Mouse (Mus musculus): ENCODE measurements around the gene Snrpa1.

Snrpa1 gene

DNA sequence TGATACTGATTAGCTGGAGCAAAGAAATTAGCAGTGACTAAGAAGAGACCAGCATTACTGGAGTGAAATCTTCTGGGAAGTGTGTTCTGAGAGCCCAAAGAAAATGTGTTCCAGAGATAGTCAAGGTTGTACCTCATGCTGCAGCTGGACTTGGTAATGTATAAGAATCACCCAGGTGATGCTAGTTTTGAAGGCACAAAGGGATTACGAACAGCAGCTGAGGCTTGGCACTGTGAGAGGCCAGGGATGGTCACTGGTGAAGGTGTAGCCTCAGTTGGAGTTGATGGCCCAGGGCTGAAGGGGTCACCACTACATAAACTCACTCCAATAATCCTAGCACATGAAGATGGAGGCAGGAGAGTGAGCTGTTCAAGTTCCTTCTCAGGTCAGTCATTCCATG, at the start of gene Snrpa1:
Gene Snrpa1, plus strand, starts transcription at position 301 of the 400 bp plus-strand sequence.
- no peak for DNase-seq (ENCODE audit: low read depth, low spot score)
- Histone ChIP-seq H3K27me3 (ENCODE audit: control insufficient read depth, insufficient read depth, low read length, poor library complexity, severe bottlenecking) (no peaks in the 10 kb centered on the region), H3K36me3 (ENCODE audit: control insufficient read depth, insufficient read depth, low read length, poor library complexity, severe bottlenecking) (peaks cover 3% of the 10 kb centered on the region; the same call in 1 of the 2 replicates)

DNA sequence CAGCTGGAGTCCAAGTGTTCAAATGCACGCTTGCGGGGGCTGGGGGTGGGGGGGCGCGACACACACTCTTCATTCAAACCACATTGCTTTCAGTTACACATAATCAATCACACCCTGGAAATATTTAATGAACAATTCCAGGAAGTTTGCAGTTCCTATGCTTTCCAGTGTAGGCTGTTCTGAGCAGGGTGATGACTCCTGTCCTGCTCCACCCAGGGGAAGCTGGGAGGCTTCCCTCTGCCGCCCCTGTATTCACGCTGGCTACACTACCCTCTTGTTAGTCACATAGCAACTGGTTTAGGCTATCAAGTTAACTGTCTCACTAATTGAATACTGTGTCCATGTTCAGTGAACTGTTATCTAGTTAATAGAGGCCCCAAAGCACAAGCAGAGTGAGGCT, 48.3 kb upstream of the Snrpa1 start:
- Histone ChIP-seq H3K36me3 (ENCODE audit: control insufficient read depth, insufficient read depth, low read length, poor library complexity, severe bottlenecking) (no peaks in the 10 kb centered on the region), H3K27me3 (ENCODE audit: control insufficient read depth, insufficient read depth, low read length, poor library complexity, severe bottlenecking) (no peaks in the 10 kb centered on the region)
- DNase-seq (ENCODE audit: low read depth, low spot score) = no peak

DNA sequence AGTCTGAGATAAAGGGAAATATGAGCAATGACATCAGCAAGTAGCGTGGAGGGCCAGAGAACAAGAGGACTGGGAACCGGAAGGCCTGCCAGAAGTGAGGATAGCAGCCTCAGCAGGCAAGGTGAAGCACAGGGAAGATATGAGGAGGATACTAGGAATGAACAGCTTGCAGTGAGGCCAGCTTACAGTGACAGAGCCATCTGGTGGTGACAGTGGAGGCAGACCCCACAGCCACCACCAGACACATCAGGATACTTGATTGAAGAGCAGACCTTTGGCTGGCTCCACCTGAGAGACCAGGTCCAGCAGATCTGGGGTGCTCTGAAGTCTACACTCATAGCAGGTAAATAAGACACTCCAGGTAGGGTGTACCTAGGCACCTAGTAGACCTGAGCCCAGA, 31.1 kb upstream of the Snrpa1 start:
- DNase-seq (ENCODE audit: low read depth, low spot score) = no peak
- Histone ChIP-seq H3K36me3 (ENCODE audit: control insufficient read depth, insufficient read depth, low read length, poor library complexity, severe bottlenecking) (no peaks in the 10 kb centered on the region), H3K27me3 (ENCODE audit: control insufficient read depth, insufficient read depth, low read length, poor library complexity, severe bottlenecking) (no peaks in the 10 kb centered on the region)

DNA sequence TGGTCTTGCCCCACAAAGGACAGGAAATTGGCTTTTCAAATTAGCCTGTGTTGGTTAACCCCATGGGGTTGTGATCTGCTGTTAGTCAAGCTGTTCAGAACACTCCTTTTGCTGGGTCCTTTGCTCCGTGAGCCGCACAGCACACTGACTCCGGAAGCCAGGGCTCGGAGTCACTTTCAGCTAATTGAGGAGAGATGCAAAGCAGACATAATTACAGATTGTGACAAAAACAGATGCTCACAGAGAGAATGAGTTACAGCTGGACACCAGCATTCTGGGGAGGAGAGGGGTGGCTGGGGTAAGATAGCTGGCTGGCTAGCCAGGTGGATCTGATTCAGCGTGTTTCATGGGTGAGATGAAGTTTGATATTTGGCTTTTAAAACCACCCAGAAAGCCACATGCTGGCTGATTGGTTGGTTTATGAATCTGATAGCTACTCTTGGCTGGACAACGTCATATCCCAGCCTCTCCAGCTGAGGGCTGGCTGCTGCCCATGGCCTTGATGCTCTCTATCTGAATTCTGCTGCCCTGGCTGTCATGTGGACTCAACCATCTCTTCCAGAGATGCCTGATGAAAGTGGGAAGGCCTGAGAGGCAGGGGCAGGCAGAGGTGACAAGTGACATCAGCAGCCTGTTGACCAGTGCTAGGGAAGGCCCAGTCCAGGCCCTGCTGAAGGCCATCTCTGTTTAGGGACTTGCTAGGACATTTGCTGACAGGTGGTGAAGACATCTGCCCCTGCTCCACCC, 29.9 kb upstream of the Snrpa1 start:
- DNase-seq (ENCODE audit: low read depth, low spot score) = no peak
- Histone ChIP-seq H3K36me3 (ENCODE audit: control insufficient read depth, insufficient read depth, low read length, poor library complexity, severe bottlenecking) (no peaks in the 10 kb centered on the region), H3K27me3 (ENCODE audit: control insufficient read depth, insufficient read depth, low read length, poor library complexity, severe bottlenecking) (no peaks in the 10 kb centered on the region)

DNA sequence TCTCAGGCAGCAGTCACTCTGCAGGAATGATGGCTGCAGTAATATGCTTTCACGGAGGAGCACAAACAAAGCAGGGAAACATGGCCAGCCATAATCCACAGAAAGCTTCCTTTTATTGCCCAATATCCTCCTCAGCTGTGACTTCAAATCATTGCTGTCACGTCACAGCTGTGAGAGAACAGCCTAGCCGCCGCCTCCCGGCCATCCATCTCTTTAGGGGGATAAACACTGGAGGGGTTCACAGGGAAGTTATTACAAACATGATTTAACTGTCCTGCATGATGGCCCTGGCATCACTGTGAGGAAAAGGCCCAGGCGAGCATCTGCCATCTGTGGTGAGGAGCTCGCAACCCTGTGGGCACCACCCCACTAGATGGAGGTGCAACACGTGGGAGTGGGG, 22.0 kb upstream of the Snrpa1 start:
- H3K27me3 ChIP-seq (ENCODE audit: control insufficient read depth, insufficient read depth, low read length, poor library complexity, severe bottlenecking) = no peaks in the 10 kb centered on the region
- no peak for DNase-seq (ENCODE audit: low read depth, low spot score)

DNA sequence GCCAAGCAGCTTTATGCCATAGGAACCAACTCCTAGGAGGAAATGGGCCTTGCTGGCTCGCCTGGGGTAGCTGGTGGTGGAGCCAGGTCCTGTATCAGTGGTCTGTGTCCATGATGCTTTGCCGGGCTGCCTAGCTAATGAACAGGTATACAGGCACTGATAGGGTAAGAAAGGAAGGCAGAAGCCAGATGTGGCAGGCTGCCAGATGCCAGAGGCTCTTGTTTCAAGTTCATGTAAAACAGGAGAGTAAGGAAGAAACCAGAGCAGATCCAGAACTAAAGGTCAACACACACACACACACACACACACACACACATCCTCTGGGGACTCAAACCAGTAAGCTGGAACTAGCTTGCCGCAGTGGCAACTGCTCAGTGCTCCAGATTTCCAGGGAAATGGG, 20.5 kb upstream of the Snrpa1 start:
- DNase-seq (ENCODE audit: low read depth, low spot score) = no peak
- no peaks in the 10 kb centered on the region for H3K36me3 ChIP-seq (ENCODE audit: control insufficient read depth, insufficient read depth, low read length, poor library complexity, severe bottlenecking)

More for the DNA sequence above, 22.0 kb upstream of the Snrpa1 start:
- no peaks in the 10 kb centered on the region for H3K36me3 ChIP-seq (ENCODE audit: control insufficient read depth, insufficient read depth, low read length, poor library complexity, severe bottlenecking)

DNA sequence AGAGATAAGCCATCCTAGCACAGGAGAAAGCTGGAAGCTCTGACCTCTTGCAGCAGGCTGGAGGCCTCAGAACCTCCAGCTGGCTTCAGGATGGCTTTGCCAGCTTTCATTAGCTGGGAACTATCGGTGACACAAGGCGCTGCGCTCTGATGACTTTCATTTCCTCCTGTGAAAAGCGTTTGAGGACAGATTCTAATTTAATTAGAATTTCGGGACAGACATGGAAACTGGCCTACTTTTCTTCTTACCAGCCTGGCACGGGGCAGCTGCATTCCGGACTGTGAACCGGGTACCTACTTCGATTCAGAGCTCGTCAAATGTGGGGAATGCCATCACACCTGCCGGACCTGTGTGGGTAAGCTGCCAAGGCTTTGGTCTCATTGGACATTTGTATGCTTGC, 20.1 kb upstream of the Snrpa1 start:
- no peaks in the 10 kb centered on the region for H3K27me3 ChIP-seq (ENCODE audit: control insufficient read depth, insufficient read depth, low read length, poor library complexity, severe bottlenecking)
- H3K36me3 ChIP-seq (ENCODE audit: control insufficient read depth, insufficient read depth, low read length, poor library complexity, severe bottlenecking) = no peaks in the 10 kb centered on the region
- no peak for DNase-seq (ENCODE audit: low read depth, low spot score)

More for the DNA sequence above, 20.5 kb upstream of the Snrpa1 start:
- H3K27me3 ChIP-seq (ENCODE audit: control insufficient read depth, insufficient read depth, low read length, poor library complexity, severe bottlenecking) = no peaks in the 10 kb centered on the region

DNA sequence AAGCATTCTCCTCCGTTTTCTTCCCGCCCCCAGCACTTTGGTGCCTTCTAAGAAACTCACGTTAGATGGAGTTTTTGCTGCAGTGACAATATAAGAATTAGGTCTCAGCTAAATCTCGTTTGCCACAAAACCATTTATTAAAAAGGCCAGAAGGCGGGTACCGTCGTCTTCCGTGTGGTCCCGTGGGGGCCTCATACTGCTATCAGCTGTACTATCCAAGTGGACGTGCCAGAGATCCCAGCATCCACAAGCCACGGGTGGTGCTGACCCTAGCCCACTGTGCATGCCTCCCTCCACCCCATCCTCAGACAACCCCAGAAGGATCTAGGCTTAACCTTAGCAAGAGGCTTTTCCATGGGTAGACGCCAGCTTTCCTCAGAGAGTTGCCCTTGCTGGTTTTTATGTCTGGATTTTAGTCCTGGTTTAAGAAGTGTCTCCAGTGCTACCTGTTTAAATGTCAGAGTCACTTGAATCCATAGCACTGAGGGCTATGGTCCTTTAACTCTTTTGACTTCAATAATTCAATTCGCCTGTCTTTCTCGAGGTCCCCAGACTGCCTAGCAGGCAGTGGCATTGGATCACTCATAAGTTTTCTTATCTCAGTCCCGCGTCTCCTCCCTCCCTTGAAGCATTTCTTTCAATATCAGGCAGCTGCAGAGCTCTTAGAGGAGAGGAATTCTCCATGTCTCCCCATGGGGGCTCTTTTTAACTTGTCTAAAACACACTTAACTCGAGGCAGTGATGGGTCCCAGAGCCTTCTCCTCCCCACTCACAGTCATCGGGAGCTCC, 18.6 kb upstream of the Snrpa1 start:
- no peaks in the 10 kb centered on the region for H3K36me3 ChIP-seq (ENCODE audit: control insufficient read depth, insufficient read depth, low read length, poor library complexity, severe bottlenecking)
- H3K27me3 ChIP-seq (ENCODE audit: control insufficient read depth, insufficient read depth, low read length, poor library complexity, severe bottlenecking) = no peaks in the 10 kb centered on the region
- DNase-seq (ENCODE audit: low read depth, low spot score) = no peak

DNA sequence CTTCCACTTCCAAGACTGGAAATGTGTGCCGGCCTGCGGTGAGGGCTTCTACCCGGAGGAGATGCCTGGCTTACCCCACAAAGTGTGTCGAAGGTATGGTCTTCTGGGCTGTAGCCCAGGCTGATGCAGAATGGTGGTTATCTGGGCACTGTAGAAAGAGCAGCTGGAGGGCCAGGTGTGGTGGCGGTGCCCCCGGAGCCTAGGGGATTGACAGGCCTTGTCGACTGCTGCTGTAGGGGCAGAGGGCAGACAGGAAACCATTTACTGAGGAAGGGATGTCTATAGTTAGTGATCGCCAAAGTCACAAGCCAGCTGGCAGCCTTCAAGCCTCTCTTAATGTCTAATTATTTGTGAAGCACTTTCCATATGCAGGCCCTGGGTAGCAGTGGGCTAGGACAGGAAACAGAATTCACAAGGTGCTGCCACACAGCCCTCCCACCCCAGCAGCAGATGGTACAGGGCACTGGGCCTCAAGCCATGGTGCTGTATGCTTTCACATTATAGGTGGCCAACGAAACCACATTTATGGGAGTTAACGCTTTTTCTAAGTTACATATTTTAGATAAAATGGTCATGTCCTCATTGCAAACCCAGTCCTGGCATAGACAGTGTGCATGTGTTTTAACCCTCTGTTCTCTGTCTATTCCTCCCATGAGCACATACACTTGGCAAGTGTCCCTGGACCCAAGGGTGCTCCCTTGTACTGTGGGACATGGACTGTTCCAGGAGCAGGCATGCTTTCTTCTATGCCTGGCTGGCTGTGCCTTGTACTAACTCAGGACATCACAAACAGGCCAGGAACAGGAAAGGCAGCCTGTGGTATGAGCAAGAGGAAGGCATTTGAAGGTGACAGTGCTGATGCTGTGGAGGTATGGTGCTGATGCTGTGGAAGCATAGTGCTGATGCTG, 15.0 kb upstream of the Snrpa1 start, which contains the start of gene Gm45213:
Gene Gm45213, plus strand, starts transcription at position 51 of the 908 bp plus-strand sequence.
- H3K27me3 ChIP-seq (ENCODE audit: control insufficient read depth, insufficient read depth, low read length, poor library complexity, severe bottlenecking) = no peaks in the 10 kb centered on the region
- DNase-seq (ENCODE audit: low read depth, low spot score) = no peak
- H3K36me3 ChIP-seq (ENCODE audit: control insufficient read depth, insufficient read depth, low read length, poor library complexity, severe bottlenecking) = no peaks in the 10 kb centered on the region

DNA sequence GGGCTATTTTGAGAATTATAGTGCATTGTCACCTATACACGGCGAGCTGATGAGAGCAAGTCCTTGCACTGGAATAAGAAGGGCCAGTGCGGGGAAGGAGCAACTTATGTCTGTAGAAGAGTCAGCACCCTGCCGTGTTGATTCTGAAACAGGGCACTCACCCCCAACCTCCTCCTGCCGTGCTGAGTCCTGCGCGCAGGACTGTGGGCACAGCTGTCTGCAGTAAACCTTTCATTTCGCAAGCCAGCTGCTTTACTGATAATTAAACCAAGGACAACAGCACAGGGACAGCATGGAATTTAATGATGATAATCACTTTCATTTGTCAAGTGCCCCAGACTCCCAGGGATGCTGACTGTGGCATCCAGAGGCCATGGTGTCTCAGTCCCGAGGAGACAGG, 14.2 kb upstream of the Snrpa1 start:
- no peaks in the 10 kb centered on the region for H3K36me3 ChIP-seq (ENCODE audit: control insufficient read depth, insufficient read depth, low read length, poor library complexity, severe bottlenecking)
- DNase-seq (ENCODE audit: low read depth, low spot score) = no peak
- H3K27me3 ChIP-seq (ENCODE audit: control insufficient read depth, insufficient read depth, low read length, poor library complexity, severe bottlenecking) = no peaks in the 10 kb centered on the region

DNA sequence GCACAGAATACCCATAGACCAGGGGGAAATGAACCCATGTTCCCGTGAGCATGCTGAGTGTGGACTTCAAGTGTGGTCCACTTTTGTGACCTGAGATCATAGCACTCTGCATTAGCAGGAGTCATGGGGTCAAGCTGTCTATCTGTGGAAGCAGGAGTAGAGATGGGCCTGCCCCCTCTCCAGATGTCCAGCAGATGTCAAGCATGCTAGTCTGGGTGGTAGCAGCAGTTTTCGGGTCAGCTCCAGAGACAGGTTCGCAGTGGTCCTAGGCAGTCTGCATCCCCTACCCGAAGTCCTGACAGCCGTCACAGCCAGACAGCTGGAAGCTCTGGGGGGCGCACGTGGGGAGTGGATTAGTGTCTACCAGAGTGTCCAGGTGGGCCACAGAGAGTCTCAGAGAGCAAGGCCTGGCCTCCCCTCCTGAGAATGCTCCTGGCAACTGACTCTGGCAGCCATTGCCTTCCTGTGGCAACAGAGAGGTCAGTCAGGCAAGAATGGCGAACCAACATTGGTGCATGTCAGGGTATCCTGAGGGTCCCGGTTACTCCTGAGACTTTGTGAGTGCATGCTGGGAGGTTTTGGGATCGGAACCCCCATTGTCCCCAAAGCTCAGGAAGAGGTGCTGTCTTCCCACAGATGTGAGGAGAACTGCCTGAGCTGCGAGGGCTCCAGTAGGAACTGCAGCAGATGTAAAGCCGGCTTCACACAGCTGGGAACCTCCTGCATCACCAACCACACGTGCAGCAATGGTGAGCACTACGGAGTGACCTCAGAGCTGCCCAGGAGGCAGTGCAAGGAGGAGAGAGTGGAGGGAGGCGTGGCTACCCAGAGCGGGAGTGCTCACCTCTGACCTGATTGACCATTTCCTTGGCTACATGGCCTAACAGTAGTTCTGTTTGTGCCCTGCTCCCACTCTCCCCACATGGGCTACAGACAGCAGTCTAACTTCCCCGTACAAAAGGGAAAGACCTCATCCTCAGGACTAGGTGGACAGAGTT, 11.6 kb upstream of the Snrpa1 start:
- Histone ChIP-seq H3K36me3 (ENCODE audit: control insufficient read depth, insufficient read depth, low read length, poor library complexity, severe bottlenecking) (no peaks in the 10 kb centered on the region), H3K27me3 (ENCODE audit: control insufficient read depth, insufficient read depth, low read length, poor library complexity, severe bottlenecking) (no peaks in the 10 kb centered on the region; the same call in 1 of the 2 replicates)
- no peak for DNase-seq (ENCODE audit: low read depth, low spot score)

DNA sequence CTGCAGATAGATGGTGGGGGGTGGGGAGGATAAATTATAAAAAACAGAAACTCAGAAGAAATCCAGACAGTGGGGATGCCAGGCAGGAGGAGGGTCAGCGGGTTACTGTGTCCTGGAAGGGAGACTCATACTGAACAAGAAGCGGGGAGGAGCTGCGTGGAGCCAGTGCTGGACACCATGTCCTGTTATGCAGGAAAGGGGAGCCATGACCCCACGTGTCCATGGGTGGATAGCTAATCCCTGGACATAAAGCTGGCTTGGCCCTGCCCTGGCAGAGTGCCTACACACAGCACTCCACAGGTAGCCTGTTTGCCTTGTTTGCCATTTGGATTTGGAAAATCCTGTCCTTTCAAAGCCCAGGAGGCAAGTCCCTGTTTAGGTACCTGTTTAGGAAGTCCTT, 10.8 kb upstream of the Snrpa1 start:
- no peak for DNase-seq (ENCODE audit: low read depth, low spot score)
- Histone ChIP-seq H3K27me3 (ENCODE audit: control insufficient read depth, insufficient read depth, low read length, poor library complexity, severe bottlenecking) (no peaks in the 10 kb centered on the region; the same call in 1 of the 2 replicates), H3K36me3 (ENCODE audit: control insufficient read depth, insufficient read depth, low read length, poor library complexity, severe bottlenecking) (no peaks in the 10 kb centered on the region)

DNA sequence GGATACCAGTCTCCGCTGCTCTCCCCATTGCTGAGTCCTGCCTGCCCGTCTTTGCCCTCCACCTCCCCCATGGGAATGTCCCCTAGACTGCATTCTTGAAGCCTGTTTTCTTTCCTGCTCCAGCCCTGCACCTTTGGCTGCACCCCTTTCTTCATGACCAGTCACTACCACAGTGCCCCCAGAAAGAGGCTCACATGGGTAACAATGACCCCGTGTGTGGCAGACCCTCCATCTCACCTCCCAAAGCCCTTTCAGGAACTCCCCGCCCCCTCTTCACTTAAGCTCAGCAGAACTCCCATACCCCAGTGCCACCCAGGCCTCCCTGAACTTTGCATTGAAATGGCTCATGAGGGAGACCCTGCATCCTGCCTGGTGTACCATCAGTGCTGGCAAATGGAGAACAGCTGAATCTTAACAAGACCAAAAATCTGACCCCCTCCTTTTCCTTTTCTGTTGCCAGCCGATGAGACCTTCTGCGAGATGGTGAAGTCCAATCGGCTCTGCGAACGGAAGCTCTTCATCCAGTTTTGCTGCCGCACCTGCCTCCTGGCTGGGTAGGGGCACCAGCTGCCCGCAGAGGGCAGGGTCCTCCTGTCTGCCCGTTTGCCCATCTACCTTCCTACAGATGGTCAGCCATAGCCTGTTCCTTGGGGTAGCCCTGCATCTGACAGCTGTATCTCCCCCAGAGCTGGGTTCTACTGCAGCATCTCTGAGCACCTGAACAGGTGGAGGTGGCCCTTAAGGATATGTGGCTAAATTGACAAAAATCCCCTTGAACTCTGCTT, 10.2 kb upstream of the Snrpa1 start:
- no peak for DNase-seq (ENCODE audit: low read depth, low spot score)
- Histone ChIP-seq H3K36me3 (ENCODE audit: control insufficient read depth, insufficient read depth, low read length, poor library complexity, severe bottlenecking) (no peaks in the 10 kb centered on the region), H3K27me3 (ENCODE audit: control insufficient read depth, insufficient read depth, low read length, poor library complexity, severe bottlenecking) (no peaks in the 10 kb centered on the region; the same call in 1 of the 2 replicates)
